Mouse (Mus musculus): ENCODE results near the gene Topbp1. TPM values are rescaled to one million over a fixed set of nuclear protein-coding genes. Genes with fewer than 3 reads are reported as not detected.

The Topbp1 gene
- 10 to 100 TPM; 17.9 to 20.9 (median 19.4) TPM for total RNA-seq (2022)

DNA sequence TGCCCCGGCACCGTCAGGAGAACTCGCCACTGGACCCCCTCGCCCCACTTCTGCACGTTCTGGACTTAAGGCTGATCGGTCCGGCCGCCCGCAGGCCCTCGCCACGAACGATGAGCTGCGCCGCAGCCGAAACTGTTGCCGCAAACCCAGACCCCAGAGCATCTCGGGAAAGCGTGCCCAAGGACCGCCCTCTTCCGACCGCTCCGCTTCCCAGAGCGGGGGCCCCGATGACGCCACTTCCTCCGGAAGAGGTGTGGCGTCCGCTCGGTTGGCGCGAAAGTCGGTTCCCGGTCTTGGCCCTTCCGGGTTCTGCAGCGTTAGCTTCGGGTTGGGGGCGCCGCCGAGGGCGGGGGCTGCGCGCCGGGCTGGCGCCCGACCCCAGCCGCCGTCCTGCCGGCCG, at the start of gene Topbp1, which contains the start of gene 1300017J02Rik:
TSS of gene Topbp1 (plus strand) at position 289 of the 400 bp plus-strand sequence.
TSS of gene 1300017J02Rik (minus strand) at position 156 of the 400 bp plus-strand sequence.
- DNase-seq (ENCODE audit: low spot score in 2 of 2): peak; percentile 72 to 85

DNA sequence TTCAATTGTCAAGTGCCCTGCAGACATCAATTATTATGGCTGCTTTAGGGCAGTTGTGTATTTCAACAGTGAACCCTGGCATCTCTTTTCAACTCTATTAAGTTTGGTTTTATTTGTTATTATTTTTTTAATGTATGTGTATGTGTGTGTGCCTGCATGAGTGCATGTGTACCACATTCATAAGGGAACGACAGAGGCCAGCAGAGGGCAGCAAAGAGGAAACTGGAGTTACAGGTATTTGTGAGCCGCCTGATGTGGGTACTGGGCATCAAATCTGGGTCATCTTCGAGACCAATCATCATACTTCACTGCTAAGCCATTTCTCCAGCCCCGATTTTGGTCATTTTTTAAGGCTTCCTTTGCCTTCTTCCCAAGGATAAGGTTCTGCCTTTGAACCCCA, 39.2 kb upstream of the Topbp1 start:
- no peak for DNase-seq (ENCODE audit: low spot score in 2 of 2)

DNA sequence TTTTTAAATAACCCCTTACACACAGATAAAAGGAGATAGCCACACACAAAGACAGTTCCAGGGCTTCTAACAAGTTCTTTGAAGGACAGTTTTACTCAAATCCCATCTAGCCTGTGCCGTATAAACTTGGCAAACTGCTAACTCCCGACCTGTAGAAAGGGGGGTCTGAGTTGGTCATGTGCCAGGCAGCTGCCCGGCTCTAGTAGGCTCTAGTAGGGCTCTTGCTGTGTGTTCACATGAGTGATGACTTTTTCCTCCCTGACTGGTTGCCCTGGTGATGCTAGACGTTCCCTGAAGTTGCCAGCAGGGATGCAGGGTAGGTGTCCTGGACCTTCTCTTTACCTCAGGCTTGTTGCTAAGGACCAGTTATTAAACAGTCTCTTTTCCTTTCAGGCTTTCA, 33.9 kb upstream of the Topbp1 start:
- DNase-seq (ENCODE audit: low spot score in 2 of 2): no peak

DNA sequence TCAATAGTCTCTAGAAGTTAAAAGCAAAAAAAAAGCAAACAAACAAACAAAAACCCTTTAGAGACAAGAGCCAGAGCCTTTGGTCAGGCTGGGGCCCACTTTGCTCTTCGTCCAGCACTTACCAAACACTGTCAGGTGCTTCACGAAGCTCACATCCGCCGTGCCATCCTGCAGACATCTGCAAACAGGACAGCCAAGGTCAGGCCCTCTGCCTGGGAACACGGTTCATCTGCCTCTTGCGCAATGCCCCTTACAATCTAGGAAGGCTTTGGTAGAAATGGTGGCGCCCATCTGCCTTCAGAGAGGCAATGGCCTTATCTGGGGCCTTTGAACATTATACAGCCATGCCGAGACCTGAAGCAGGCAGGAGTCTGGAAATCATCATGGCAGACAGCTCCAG, 30.2 kb upstream of the Topbp1 start:
- no peak for DNase-seq (ENCODE audit: low spot score in 2 of 2)

DNA sequence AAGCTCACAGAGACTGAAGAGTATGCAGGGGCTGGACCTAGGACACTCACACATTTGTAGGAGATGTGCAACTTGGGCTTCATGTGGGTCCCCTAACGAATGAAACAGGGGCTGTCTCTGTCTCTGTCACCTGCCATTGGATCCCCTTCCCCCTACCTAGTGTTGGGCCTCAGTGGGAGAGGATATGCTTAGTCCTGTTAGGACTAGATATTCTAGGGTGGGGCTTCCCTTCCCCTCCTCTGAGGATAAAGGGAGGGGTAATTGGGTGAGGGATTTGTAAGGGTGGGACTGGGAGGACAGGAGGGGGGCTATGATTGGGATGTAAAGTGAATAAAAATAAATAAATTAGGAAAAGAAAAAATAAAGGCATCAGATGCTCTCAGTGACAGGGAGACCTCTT, 29.3 kb upstream of the Topbp1 start:
- DNase-seq (ENCODE audit: low spot score in 2 of 2): no peak

DNA sequence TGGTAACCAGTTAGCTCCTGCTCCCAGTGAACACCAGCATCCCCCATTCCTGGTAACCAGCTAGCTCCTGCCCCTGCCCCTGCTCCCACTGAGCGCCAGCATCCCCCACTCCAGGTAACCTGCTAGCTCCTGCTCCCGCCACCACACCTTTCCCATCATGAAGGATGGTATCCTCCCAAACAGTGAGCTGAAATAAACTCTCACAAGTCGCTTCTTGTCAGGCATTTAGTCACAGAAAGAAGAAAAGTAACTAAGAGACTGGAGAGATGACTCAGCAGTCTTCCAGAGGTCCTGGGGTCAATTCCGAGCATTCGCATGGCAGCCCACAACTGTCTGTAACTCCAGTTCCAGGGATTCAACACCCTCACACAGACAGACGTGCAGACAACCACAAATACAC, 28.1 kb upstream of the Topbp1 start:
- no peak for DNase-seq (ENCODE audit: low spot score in 2 of 2)

DNA sequence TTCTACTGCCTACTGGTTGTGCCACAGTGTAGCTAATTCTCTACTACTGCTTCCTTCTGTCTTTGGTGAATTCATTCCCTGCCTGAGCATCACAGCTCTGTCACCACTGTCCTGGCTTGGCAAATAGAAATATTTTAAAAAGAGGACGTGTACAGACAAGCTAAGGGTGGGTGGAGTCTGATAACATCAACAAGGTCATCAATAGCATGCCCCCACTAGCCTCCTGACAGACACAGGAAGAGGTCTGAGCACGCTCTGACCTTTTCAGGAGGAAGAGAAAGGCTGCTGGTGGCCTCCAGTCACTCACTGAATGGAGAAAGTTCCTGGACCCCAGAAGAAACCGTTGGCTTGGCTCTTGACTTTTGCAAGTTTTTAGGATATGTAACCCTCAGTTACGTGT, 18.6 kb upstream of the Topbp1 start:
- DNase-seq (ENCODE audit: low spot score in 2 of 2): no peak

DNA sequence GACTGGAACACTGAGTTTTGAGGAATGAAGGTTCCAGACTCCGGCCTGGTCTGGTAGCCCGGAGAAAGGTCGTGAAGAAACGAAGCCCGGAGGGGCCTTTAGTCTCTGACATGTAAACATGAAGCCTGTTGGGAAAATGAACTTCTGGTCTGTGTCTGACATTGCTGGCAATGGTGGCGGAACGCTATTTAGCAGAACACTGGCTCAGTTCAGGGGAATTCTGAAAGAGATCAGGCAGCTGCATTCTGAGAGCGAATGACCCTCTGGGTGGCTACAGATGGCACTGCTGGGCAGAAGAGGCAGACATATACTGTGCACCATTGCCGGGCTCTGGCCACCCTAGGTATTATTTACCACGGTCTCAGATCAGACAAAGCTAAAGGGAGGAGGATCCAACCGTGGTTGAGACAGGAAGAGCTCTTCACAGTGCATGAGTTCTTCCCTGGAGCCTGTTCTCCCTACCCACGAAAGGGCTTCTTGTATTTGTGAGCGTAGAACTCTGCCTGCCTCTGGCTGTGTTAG, 18.1 kb upstream of the Topbp1 start:
- DNase-seq (ENCODE audit: low spot score in 2 of 2): no peak

DNA sequence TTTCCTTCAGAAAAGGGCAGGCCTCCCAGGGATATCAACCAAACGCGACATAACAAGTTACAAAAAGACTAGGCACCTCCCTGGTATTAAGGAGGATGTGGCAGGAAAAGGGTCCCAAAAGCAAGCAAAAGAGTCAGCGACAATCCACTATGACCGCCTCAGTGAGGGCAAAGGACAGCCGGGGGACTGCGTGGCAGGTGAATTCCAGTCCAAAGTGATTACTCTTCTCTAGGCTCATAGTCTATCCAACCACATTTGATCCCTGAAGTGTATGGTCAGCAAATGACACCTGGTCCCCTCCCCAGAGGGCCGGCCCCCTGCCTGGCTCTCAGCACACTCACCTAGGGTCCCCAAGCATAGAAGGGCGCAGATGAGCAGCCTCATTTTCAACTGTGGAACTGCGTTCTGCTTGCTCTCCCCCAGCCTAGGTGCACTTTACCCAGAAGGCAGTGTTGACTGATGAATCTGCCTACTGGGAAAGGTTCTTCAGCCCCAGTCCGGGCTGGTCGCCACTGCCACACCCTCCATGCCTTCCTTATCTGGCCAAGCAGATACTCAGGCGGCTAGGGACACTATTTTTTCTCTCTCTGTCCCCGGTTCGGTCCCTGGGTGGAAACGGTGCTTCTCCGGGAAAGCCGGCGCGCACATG, 17.1 kb upstream of the Topbp1 start:
- no peak for DNase-seq (ENCODE audit: low spot score in 2 of 2)

DNA sequence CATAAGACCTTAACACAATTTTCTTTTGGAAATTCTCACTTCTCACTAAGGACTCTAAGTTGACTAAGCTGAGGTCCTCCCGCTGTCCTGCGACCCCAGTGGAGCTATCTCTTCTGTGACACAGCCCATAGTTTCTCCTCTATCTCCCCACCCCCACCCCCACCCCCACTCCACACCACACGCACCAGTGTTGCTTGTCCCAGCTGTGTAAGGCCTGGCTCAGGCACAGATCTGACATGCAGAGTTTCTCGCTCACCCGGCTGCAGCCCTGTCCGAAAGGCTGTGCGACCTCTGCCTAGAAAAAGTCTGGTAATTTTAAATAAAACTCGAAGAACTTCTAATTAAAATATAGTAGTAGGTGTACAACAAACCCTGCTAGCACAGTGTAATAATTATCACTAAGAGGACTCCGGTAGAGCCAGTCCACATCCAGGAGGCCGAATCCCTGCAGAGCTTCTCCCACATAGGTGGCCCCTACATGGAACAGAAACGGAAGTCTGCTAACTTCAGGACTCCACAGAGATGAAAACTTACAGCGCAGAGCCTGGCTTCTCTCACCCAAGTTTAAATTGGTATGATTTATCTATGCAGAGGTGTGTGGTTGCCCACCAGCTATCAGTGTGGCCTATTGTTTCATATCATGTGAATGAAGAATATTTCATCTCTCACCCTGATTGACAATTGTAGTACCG, 16.4 kb upstream of the Topbp1 start:
- no peak for DNase-seq (ENCODE audit: low spot score in 2 of 2)

DNA sequence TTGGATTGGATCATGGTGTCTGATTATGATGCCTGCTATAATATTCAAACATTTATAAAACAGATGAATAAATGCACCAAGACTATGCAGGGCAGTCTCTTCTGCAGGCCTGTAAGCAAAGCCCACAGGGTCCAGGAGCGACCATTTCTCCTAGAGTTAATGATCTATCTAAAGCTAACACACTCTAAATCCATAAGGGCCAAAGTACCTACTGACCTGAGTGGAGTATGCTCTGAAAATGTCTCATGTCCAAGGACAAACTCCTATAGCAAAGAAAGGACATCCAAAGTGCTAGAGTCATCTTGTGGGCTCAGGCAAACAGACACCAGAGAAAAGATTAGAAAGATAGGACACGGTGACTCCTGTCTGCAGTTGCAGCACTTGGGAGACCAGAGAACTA, 10.5 kb upstream of the Topbp1 start:
- no peak for DNase-seq (ENCODE audit: low spot score in 2 of 2)

DNA sequence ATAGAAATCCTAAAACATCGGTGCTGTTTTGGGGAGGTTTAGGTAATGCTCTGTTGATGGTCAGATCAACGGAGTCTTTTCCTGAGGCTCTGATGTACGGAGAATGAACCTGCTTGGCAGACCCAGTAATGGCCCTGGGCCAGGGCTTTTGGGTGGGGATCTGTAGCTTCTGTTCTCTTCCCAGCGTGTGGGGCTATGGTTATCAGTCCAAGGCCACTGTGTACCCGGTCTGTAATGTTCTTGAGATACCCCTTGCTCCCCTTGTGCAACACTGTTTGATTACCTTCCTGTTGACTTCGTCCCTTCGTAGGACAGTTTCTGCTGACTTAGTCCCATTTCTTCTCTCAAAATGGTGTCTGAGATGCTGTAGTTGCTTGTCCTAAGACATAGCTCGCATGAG, 3.9 kb upstream of the Topbp1 start:
- no peak for DNase-seq (ENCODE audit: low spot score in 2 of 2)

DNA sequence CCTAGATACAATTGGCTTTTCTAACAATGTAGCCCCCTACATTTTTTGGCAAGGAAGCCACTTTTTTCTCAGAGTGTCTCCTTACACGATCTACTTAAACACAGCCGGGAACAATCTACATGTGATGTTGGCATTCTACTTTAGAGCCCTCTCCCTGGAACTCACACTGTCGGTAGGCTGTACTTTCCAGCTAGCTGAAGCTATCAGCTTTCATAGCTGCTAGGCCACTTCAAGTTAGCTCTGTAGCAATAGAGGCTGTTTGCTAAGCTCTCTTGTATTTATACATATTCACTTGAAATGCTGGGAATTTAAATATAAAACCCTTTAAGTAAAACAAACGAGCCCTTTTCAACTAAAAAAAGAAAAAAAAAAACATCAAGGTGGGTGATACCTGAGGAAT, 2.8 kb upstream of the Topbp1 start:
- no peak for DNase-seq (ENCODE audit: low spot score in 2 of 2)

DNA sequence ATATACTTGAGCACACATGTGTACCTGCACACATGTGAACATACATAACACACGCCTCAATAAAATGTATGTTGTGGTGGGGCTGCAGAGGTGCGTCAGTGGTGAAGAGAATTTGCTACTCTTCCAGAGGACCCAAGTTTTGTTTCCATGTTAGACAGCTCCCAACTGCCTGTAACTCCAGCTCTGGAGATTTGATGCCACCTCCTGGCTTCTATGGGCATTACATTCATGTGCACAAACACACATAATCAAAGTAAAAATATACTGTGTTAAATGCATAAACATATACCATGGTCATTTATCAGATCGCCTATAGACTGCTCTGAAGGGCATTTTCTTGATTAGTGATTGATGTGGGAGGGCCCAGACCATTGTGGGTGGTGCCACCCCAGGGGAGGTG, 2.3 kb upstream of the Topbp1 start:
- peak; percentile 27 to 30 for DNase-seq (ENCODE audit: low spot score in 2 of 2)

DNA sequence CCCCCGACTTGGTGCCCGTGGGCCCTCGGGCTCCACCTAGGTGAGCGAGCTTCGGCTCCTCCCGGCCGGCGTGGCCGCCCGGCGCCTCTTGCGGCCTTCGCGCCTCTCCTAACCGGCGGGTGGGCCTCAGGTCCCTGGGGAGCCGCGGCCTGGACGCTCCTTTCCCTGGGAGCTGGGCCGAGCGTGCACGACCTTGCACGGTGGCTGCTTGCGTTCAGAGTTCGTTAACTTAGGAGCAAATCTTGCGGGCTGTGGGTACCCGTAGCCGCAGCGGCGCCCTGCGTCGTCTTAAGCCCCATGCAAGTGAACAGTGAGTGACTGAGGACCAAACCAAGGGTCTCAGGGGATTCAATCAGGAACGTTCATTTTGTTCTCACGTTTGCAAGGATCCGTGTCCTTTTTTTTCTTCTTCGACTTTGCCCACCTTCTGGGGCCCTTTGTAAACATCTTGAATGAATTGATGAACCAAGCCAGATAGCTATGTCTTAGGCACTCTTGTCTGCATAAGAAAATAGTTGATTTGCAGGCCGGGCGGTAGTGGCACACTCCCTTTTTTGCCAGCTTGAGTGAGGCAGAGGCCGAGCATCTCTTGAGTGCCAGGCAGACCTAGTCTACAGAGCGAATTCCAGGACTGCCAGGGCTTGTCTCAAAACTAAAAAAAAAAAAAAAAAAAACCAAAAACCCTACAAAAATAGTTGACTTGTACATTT, 472 bp downstream of the Topbp1 start:
- DNase-seq (ENCODE audit: low spot score in 2 of 2): no peak

DNA sequence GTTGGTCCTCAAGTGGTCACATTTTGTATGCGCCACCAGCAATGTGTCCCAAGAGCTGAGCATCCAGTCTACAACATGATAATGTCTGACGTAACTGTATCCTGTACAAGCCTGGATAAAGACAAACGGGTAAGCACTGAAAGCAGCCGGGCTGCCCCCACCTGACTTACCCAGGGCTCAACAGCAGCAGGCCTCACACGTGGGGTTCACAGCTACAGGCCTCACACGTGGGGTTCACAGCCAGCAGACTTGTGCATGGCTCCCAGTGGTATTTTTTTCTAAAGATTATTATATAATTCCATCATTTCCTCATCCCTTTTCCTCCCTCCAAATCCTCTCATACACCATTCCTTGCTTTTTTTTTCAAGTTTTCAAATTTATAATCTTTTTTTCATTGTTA, 4.8 kb downstream of the Topbp1 start:
- no peak for DNase-seq (ENCODE audit: low spot score in 2 of 2)

DNA sequence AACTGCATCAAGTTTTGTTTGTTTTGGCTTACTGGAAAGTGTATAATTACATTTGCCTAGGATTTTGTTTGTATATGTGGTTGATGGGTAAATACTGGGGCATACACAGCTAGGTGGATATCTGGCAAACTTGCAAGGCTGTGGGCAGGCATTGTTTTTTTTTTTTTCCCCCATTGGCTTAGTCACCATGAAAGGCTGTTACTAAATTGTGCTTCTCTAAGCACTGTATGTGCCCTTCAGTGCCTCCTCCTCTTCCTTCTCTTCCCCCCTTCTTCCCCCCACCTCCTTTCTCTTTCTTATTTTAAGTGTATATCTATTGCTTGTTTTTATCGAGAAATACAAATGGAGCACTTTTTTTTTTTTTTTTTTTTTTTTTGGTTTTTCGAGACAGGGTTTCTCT, 19.7 kb downstream of the Topbp1 start:
- no peak for DNase-seq (ENCODE audit: low spot score in 2 of 2)

DNA sequence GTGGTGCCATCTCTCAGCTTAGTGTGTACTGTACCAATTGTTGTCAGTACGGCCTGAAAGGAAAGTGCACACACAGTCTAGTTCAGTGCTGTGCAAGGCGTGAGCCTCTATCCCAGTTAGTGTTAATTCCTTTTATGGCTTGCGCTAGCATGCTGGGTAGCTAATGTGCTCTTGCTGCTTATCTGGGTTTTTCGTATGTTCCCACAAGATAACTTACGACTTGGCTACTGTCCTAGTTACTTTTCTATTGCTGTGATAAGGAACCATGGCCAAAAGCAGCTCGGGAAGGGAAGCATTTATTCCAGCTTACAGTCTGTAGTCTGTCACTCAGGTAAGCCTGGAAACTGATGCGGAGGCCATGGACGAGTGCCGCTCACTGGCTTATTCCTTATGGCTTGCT, 21.4 kb downstream of the Topbp1 start:
- no peak for DNase-seq (ENCODE audit: low spot score in 2 of 2)

DNA sequence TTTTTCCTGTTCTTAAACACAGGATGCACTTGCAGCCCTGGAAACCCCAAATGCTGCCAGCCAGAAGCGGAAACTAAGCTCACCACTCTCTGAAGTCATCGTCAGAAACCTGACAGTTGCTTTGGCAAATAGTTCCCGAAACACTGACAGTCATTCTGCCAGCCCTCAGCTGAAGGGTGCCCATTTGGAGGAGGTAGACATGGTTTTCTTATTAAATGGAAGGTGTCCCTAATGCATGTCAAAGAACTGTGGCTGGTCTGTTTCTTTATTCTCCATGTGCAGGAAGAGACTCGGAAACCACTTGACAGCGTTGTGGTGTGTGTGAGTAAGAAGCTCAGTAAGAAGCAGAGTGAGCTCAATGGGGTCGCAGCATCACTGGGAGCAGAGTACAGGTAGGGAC, 27.6 kb downstream of the Topbp1 start:
- no peak for DNase-seq (ENCODE audit: low spot score in 2 of 2)

DNA sequence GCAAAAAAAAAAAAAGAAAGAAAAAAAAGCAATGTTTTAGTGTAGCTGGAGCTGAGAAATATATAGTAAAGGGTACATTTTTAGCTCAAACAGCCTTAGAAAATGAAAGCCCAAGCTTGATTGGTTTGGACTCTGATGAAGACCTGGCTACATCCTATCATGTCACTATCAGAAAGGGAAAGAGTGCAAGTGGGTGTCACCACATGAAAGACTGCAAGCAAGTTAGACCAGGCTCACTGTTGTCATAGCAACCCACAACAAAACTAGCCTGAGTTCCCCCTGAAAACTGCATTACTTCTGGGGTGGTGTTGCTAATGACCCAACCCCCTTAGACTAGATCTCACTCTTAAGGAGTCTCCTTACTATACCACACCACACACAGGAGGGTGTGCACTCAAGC, 31.9 kb downstream of the Topbp1 start:
- no peak for DNase-seq (ENCODE audit: low spot score in 2 of 2)

DNA sequence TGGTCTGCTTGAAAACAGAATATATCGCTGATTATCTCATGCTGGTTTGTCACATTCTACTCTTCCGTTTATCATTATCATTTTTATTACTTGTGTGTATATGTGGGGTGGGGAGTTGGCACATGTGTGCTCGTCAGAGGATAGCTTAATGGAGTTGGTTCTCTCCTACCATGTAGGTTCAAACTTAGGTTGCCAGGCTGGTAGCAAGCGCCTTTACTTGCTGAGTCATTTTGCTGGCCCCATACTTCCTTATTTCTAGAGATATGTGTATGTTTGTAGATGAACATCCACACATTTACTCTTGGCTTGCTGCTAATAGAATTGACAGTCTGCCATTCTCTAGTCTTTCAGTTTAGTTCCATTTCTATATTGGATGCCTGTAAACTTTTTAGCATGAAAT, 42.0 kb downstream of the Topbp1 start:
- no peak for DNase-seq (ENCODE audit: low spot score in 2 of 2)

DNA sequence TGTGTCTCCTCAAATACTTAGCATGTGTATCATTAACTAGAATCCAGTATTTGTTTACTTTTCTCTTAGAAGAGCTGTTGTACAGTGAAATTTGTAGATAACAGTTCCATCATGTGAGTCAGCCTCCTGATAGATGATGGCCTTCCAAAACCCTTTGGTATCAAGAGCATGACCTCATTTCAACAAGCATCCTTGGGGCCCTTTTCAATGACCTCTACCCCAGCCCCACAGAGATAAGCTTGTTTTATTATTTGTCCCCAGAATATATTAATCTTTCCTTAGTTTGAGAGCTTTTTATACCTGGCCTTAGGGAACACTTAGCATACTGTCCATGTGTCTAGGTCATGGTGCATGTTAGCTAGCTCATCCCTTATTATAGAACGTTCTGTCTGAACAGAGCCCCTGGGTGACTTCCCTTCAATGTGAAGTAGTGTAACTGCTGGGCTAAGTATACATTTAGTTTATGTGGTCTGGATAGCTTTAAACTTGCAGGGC, 43.0 kb downstream of the Topbp1 start:
- no peak for DNase-seq (ENCODE audit: low spot score in 2 of 2)

Data from left cerebral cortex, adult 8-10 months (tissue).